Mouse (Mus musculus) neural tube, embryonic 12.5 days (tissue): ENCODE results near the gene Gm20388. TPM values are rescaled to one million over a fixed set of nuclear protein-coding genes. Genes with fewer than 3 reads are reported as not detected.
"Not testable (repeated sequence)": the region's sequence is repeated elsewhere in the genome, so short reads cannot be mapped to it uniquely, and the experiment has no call there.

Experiments used
- ATAC-seq: fragments of 200-750 bp; cut with Nextera tagmentation; 2 replicates; pipeline ENCODE4 v1.8.0; 2017; ENCODE audit warnings: low read depth, mild to moderate bottlenecking, moderate TSS enrichment, moderate library complexity; ENCODE audit not compliant: low FRiP score
- H3K27ac ChIP-seq: fragments of 300-500 bp; sonication (generic); 2 replicates; pipeline ENCODE4 v1.5.1; 2016
- H3K27me3 ChIP-seq: fragments of 300-500 bp; sonication (generic); replicated peaks from 2 replicates; pipeline ENCODE4 v1.6.1; 2016; ENCODE audit warnings: mild to moderate bottlenecking
- H3K36me3 ChIP-seq: fragments of 300-500 bp; sonication (generic); 2 replicates; pipeline ENCODE4 v1.6.1; 2016; ENCODE audit warnings: mild to moderate bottlenecking
- H3K4me1 ChIP-seq: fragments of 300-500 bp; sonication (generic); 2 replicates; pipeline ENCODE4 v1.6.1; 2016
- H3K4me2 ChIP-seq: fragments of 300-500 bp; sonication (generic); replicated peaks from 2 replicates; pipeline ENCODE4 v1.6.1; 2016; ENCODE audit warnings: mild to moderate bottlenecking
- H3K4me3 ChIP-seq: fragments of 300-500 bp; sonication (generic); 2 replicates; pipeline ENCODE4 v1.5.1; 2016
- H3K9ac ChIP-seq: fragments of 300-500 bp; sonication (generic); 2 replicates; pipeline ENCODE4 v1.6.1; 2016; ENCODE audit warnings: mild to moderate bottlenecking
- H3K9me3 ChIP-seq: fragments of 300-500 bp; sonication (generic); 2 replicates; pipeline ENCODE4 v1.6.1; 2016; ENCODE audit warnings: mild to moderate bottlenecking
- WGBS: fragments of 180-500 bp; shearing (Covaris S2); methylation state at CpG from one replicate; pipeline ENCODE4 v1.1.7; 2016; 5-methylcytosine and 5-hydroxymethylcytosine counted together
- polyA plus RNA-seq: library from polyadenylated mRNA; unstranded; fragments of >200 nt; fragmentation: Nextera tagmentation; extraction: Ambion mirVana; gene quantifications from 2 replicates; pipeline ENCODE4 v1.2.1, GENCODE M21; 2016

The Gm20388 gene
- polyA plus RNA-seq, 1 experiment from 2014 or later, result not detected

GRCm38 (mm10) chr8:123021259-123021658 lies 3110.6 kb downstream of the Gm20388 start:
- no peak overlapping the region for H3K4me2 ChIP-seq

DNA sequence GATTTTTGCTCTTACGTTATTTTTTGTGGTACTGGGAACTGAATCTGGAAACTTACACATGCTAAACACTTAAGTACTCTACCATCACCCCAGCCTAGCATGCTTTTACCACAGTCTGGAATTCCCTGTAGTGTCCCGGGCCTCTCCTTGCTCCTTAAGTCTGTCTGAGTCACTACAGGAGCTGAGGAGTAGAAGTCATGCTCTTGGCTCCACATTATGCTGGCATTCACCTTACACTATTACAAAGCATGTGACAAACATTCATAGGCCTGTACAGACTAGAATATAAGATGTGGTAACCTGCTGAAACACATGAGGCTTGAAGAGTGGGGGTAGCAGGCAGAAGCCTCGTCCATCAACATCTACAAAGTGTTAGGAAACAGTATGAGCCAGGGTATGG lies 3112.1 kb downstream of the Gm20388 start:
- Histone ChIP-seq H3K4me1 (peaks cover 16% of the 10 kb centered on the region), H3K4me2 (no peak overlapping the region), H3K27me3 (no peaks in the 10 kb centered on the region), H3K9ac (no peak overlapping the region), H3K27ac (no peak overlapping the region), H3K36me3 (no peaks in the 10 kb centered on the region), H3K9me3 (no peaks in the 10 kb centered on the region), H3K4me3 (no peak overlapping the region)
- WGBS, result 88% methylated on average over 3 of the region's 3 CpGs
- ATAC-seq, result no peak

More at GRCm38 (mm10) chr8:123021259-123021658, 3110.6 kb downstream of the Gm20388 start:
- no peak for ATAC-seq
- WGBS, result 85% methylated on average over 1 of the region's 1 CpGs
- H3K9me3 ChIP-seq, result no peaks in the 10 kb centered on the region
- H3K27me3 ChIP-seq, result no peaks in the 10 kb centered on the region
- H3K4me3 ChIP-seq, result no peak overlapping the region
- peaks cover 16% of the 10 kb centered on the region for H3K4me1 ChIP-seq
- no peak overlapping the region for H3K27ac ChIP-seq
- H3K9ac ChIP-seq, result no peak overlapping the region
- H3K36me3 ChIP-seq, result peaks cover 3% of the 10 kb centered on the region; the same call in 1 of the 2 replicates

DNA sequence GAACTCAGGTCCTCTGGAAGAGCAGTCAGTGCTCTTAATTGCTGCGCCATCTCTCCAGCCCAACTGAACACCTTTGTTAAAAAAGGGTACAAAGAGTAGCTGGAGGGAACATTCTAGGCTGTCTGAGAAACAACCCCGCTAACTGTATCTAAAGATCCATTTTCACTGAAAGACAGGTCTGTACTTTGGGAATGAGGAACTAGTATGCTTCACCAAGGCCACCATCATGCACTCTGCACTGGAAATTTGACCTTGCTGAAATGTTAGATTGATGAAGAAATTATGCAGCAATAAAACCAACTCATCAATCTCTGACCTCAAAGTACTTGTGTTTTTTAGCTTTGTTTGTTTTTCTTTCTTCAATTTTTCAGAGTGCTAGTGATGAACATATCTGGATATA lies 3113.6 kb downstream of the Gm20388 start:
- no peak for ATAC-seq
- no peak overlapping the region for H3K4me3 ChIP-seq
- 94% methylated on average over 2 of the region's 2 CpGs for WGBS

DNA sequence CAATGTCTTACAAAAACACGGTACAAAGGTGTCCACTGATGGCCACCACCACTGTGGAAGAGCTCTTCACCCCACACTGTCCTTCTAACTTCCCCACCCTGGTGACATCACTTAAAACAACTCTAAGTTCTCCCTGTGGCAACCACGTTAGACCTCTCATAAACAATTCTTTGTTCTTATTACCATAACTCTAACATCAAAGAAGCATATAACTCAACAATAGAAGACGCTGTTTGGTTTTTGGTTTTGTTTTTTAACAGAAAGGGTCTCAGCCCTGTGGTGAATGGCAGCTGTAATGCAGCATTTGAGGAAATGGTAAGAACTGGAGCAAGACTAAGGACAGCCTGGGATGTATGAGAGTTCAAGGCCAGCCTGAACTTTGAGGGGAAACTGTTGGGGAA lies 3115.3 kb downstream of the Gm20388 start:
- H3K27ac ChIP-seq, result no peak overlapping the region
- H3K4me2 ChIP-seq, result no peak overlapping the region
- H3K36me3 ChIP-seq, result no peaks in the 10 kb centered on the region
- no peaks in the 10 kb centered on the region for H3K9me3 ChIP-seq
- H3K27me3 ChIP-seq, result no peaks in the 10 kb centered on the region
- H3K4me1 ChIP-seq, result peaks cover 3% of the 10 kb centered on the region; the same call in 1 of the 2 replicates
- no peak for ATAC-seq
- no peak overlapping the region for H3K4me3 ChIP-seq
- WGBS, result 87% methylated on average over 3 of the region's 3 CpGs
- H3K9ac ChIP-seq, result no peak overlapping the region

More for the DNA sequence above, 3113.6 kb downstream of the Gm20388 start:
- Histone ChIP-seq H3K36me3 (no peaks in the 10 kb centered on the region), H3K9me3 (no peaks in the 10 kb centered on the region), H3K9ac (no peak overlapping the region), H3K27me3 (no peaks in the 10 kb centered on the region), H3K4me1 (peaks cover 10% of the 10 kb centered on the region; the same call in 1 of the 2 replicates), H3K4me2 (no peak overlapping the region), H3K27ac (no peak overlapping the region)

DNA sequence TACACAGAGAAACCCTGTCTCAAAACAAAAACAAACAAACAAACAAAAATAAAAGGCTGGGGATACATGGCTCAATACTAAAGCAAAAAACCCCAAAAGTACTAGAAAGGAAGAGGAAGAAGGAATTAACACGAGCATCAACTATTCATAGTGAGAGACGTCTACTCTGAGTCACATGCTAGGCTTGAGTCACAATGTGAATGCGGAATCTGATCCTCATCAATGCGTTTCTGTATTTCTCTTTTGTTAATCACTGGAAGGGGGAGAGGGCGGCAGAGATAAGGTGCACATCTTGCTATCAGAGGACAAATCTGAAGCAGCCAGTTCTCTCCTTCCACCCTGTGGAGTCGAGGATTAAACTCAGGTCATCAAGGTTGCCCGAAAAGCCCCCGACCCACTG lies 3117.1 kb downstream of the Gm20388 start:
- no peaks in the 10 kb centered on the region for H3K36me3 ChIP-seq
- 92% methylated on average over 8 of the region's 8 CpGs for WGBS
- ATAC-seq, result no peak
- no peaks in the 10 kb centered on the region for H3K9me3 ChIP-seq
- H3K27me3 ChIP-seq, result no peaks in the 10 kb centered on the region
- no peak overlapping the region for H3K9ac ChIP-seq
- no peak overlapping the region for H3K27ac ChIP-seq
- H3K4me3 ChIP-seq, result no peak overlapping the region
- H3K4me2 ChIP-seq, result no peak overlapping the region
- no peaks in the 10 kb centered on the region for H3K4me1 ChIP-seq

GRCm38 (mm10) chr8:123030091-123030490 lies 3119.4 kb downstream of the Gm20388 start:
- not testable (repeated sequence) for H3K27me3 ChIP-seq, H3K9me3 ChIP-seq, H3K4me2 ChIP-seq, H3K9ac ChIP-seq, H3K36me3 ChIP-seq, H3K4me1 ChIP-seq, H3K27ac ChIP-seq, ATAC-seq, H3K4me3 ChIP-seq
- WGBS, result 86% methylated on average over 5 of the region's 5 CpGs

DNA sequence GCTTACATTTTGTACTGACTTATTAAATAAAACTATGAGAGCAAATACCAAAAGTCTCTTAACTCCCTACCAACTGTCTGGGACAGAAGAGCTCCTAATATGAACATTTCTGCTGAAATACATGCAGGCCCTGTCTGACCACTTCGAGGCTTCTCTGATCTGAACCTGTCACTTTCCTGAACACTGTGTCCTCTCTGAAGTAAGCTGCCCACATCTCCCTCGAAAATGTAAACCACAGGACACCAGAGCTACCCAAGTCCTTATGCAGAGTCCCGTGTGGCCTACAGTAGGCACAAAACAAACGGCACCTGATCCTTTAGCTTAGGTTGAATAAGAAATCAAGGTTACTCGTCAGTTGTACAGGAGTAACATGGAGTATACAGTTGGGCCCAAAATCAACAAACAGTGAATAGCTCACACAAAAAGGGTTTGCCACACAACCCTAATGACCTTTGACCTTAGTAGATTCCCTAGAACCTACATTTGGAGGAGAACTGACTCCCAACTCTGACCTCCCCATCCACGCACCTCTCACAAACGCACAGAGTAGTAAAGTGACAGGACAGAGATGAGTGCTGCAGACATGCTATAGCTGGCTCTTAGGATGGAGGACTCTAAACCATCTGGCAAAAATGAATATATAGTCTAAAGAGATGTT lies 3120.8 kb downstream of the Gm20388 start:
- Histone ChIP-seq H3K4me2 (no peak overlapping the region), H3K4me1 (no peaks in the 10 kb centered on the region), H3K27me3 (no peaks in the 10 kb centered on the region), H3K4me3 (no peak overlapping the region), H3K9ac (no peak overlapping the region), H3K27ac (no peak overlapping the region), H3K9me3 (no peaks in the 10 kb centered on the region), H3K36me3 (no peaks in the 10 kb centered on the region)
- WGBS, result 88% methylated on average over 7 of the region's 7 CpGs
- no peak for ATAC-seq

DNA sequence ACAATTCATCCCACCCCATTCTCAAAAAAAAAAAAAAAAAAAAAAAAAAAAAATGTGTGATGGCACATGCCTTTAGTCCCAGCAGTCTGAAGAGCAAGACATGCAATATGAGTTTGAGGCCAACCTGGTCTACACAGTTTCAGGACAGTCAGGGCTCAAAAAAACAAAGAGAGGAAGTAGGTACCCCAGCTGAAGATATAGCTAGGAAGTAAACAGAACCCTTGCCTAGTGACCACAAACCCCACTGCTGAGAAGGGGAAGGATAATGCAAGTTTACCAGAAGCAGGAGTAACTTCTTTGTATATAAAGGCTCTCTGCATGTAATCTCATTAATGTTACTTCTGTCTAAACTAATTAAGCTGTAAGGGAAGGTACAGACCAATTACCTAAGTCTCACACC lies 3122.1 kb downstream of the Gm20388 start:
- Histone ChIP-seq H3K36me3 (no peaks in the 10 kb centered on the region), H3K4me1 (peaks cover 5% of the 10 kb centered on the region; the same call in 1 of the 2 replicates), H3K4me2 (no peak overlapping the region), H3K9me3 (no peaks in the 10 kb centered on the region), H3K27me3 (no peaks in the 10 kb centered on the region), H3K4me3 (no peak overlapping the region), H3K9ac (no peak overlapping the region), H3K27ac (no peak overlapping the region)
- ATAC-seq, result no peak

DNA sequence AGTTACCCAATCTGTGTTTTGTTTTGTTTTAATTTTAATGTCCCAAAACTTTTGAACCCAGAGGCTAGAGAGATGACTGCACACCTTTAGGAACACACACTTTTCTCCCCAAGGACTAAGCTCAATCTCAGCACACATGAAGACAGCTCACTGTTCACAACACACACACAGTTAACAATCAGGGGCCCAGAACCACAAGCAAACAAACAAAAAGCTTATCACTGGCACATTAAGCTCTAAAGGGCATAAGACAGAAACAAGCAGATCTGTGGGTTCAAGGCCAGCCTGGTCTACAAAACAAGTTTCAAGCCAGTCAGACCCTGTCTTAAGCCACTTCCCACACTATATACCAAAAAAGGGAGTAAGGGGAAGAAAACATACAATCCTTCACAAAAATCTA lies 3122.8 kb downstream of the Gm20388 start:
- Histone ChIP-seq H3K9ac (no peak overlapping the region), H3K36me3 (no peaks in the 10 kb centered on the region), H3K27ac (no peak overlapping the region), H3K9me3 (no peaks in the 10 kb centered on the region), H3K27me3 (no peaks in the 10 kb centered on the region), H3K4me1 (peaks cover 5% of the 10 kb centered on the region; the same call in 1 of the 2 replicates), H3K4me2 (no peak overlapping the region), H3K4me3 (no peak overlapping the region)
- ATAC-seq, result no peak

DNA sequence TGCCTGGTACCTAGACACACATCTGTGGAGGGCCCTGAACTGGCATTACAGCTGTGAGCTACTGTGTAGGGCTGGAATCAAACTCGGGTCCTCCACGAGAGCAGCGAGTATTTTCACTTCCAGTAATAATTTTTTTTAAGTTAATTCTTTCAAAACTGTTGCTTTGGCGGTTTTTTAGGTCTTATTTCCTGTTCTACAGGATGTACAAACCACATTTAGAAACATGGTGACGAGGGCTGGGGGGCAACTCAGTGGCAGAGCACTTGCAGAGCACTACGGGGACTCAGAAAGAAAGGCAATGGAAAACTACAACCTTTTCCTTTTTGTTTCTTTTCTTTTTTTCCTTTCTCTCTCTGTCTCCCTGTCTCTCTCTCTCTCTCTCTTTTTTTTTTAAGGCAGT lies 3123.5 kb downstream of the Gm20388 start:
- H3K4me2 ChIP-seq, result no peak overlapping the region
- H3K4me3 ChIP-seq, result no peak overlapping the region
- ATAC-seq, result no peak
- H3K9me3 ChIP-seq, result no peaks in the 10 kb centered on the region
- H3K27ac ChIP-seq, result no peak overlapping the region
- H3K36me3 ChIP-seq, result no peaks in the 10 kb centered on the region
- H3K4me1 ChIP-seq, result peaks cover 7% of the 10 kb centered on the region
- no peaks in the 10 kb centered on the region for H3K27me3 ChIP-seq
- 84% methylated on average over 6 of the region's 6 CpGs for WGBS
- H3K9ac ChIP-seq, result no peak overlapping the region

DNA sequence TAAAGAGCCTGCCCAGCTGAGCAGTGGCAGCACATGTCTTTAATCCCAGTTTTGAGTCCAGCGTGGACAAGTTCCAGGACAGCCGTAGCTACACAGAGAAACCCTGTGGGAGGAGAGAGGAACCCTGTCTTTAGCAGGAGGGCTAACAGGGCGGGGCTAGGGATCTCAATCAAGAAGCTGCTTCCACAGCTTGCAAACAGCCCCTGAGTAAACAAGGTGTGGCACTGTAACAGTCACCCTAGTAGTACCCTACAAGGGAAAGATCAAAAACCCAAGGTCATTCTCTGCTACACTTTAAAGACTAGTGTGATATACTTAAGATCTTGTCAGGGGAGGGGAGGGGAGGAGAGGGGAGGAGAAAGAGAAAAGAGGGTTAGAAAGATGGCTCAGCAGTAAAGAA lies 3126.3 kb downstream of the Gm20388 start:
- H3K4me3 ChIP-seq, result no peak overlapping the region
- H3K4me1 ChIP-seq, result peaks cover 26% of the 10 kb centered on the region
- WGBS, result 70% methylated on average over 3 of the region's 3 CpGs
- H3K27me3 ChIP-seq, result no peaks in the 10 kb centered on the region
- no peak overlapping the region for H3K4me2 ChIP-seq
- H3K9me3 ChIP-seq, result no peaks in the 10 kb centered on the region
- H3K36me3 ChIP-seq, result no peaks in the 10 kb centered on the region
- ATAC-seq, result no peak
- H3K9ac ChIP-seq, result no peak overlapping the region
- no peak overlapping the region for H3K27ac ChIP-seq

GRCm38 (mm10) chr8:123037487-123037886 lies 3126.8 kb downstream of the Gm20388 start:
- Histone ChIP-seq H3K27ac (no peak overlapping the region), H3K9ac (no peak overlapping the region), H3K4me2 (no peak overlapping the region), H3K27me3 (no peaks in the 10 kb centered on the region), H3K4me1 (peaks cover 26% of the 10 kb centered on the region), H3K4me3 (no peak overlapping the region), H3K36me3 (no peaks in the 10 kb centered on the region), H3K9me3 (no peaks in the 10 kb centered on the region)
- WGBS, result 87% methylated on average over 11 of the region's 11 CpGs
- ATAC-seq, result no peak

DNA sequence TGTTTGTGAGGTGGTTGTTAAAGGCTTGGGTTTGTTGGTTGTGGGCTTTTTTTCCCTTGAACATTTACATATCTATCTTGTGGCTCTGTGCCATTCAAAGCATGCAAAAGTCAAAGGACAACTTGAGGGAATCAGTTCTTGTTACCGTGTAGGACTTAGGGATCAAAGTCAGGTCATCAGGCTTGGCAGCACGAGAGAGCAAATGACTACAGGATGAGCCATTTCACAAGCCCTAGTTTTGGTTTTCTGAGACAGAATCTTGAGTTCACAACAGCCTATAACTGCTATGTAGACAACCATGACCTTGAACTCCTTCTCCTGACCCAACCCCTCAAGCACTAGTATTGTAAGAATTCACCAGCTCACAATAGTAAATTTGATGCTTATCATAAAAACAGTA lies 3127.7 kb downstream of the Gm20388 start:
- no peaks in the 10 kb centered on the region for H3K9me3 ChIP-seq
- H3K4me2 ChIP-seq, result no peak overlapping the region
- 63% methylated on average over 2 of the region's 2 CpGs for WGBS
- no peak overlapping the region for H3K4me3 ChIP-seq
- no peak for ATAC-seq
- no peak overlapping the region for H3K27ac ChIP-seq
- H3K36me3 ChIP-seq, result no peaks in the 10 kb centered on the region
- no peaks in the 10 kb centered on the region for H3K27me3 ChIP-seq
- H3K9ac ChIP-seq, result no peak overlapping the region
- H3K4me1 ChIP-seq, result peaks cover 30% of the 10 kb centered on the region
